Mouse (Mus musculus) liver, embryonic 14.5 days (tissue): ENCODE data around the gene Ccl12. TPM values are rescaled to one million over a fixed set of nuclear protein-coding genes. Genes with fewer than 3 reads are reported as not detected.

Source experiments
- ATAC-seq: fragments of 200-750 bp; cut with Nextera tagmentation; 2 replicates; pipeline ENCODE4 v1.8.0; 2017; ENCODE audit warnings: moderate number of reproducible peaks, mild to moderate bottlenecking, moderate library complexity; ENCODE audit not compliant: insufficient read depth
- DNase-seq, 3 experiments: peaks; one replicate each; pipeline ENCODE4 v3.0.0-alpha.2; 2012 to 2013; ENCODE audit warnings: low read depth in 3 of 3, low spot score in 3 of 3
- H3K27ac ChIP-seq: fragments of 300-500 bp; sonication (generic); 2 replicates; pipeline ENCODE4 v1.5.1; 2014; ENCODE audit warnings: moderate library complexity, mild to moderate bottlenecking, control low read depth, inconsistent platforms
- H3K27me3 ChIP-seq: fragments of 300-500 bp; sonication (generic); 2 replicates; pipeline ENCODE4 v1.6.1; 2014; ENCODE audit warnings: mild to moderate bottlenecking, low read length, moderate library complexity; ENCODE audit not compliant: control insufficient read depth, insufficient read depth
- H3K36me3 ChIP-seq: fragments of 300-500 bp; sonication (generic); replicated peaks from 2 replicates; pipeline ENCODE4 v1.6.1; 2014; ENCODE audit warnings: low read depth; ENCODE audit not compliant: control insufficient read depth, insufficient read depth
- H3K4me1 ChIP-seq, 2 experiments: fragments of 200-500 bp in 1 of 2; fragments of 300-500 bp in 1 of 2; sonication (generic) in 1 of 2; replicated peaks; 2 replicates each; pipeline ENCODE4 v1.6.1; 2012 to 2014; ENCODE audit warnings: antibody characterized with exemption in 1 of 2, inconsistent platforms in 1 of 2, low read length in 1 of 2; ENCODE audit not compliant: control insufficient read depth in 2 of 2, insufficient read depth in 2 of 2
- H3K4me2 ChIP-seq: fragments of 300-500 bp; sonication (generic); 2 replicates; pipeline ENCODE4 v1.6.1; 2014; ENCODE audit warnings: low read depth, mild to moderate bottlenecking, control low read depth, moderate library complexity
- H3K4me3 ChIP-seq, 2 experiments: fragments of 200-500 bp in 1 of 2; fragments of 300-500 bp in 1 of 2; sonication (generic) in 1 of 2; 2 replicates each; pipeline ENCODE4 v1.5.1; 2012 to 2014; ENCODE audit warnings: low read depth in 2 of 2, low read length in 2 of 2, mild to moderate bottlenecking in 2 of 2, control low read depth in 1 of 2, inconsistent platforms in 1 of 2, moderate library complexity in 1 of 2; ENCODE audit not compliant: insufficient read depth in 1 of 2
- H3K9ac ChIP-seq: fragments of 300-500 bp; sonication (generic); replicated peaks from 2 replicates; pipeline ENCODE4 v1.6.1; 2014; ENCODE audit warnings: mild to moderate bottlenecking, control low read depth, moderate library complexity
- H3K9me3 ChIP-seq: fragments of 300-500 bp; sonication (generic); 2 replicates; pipeline ENCODE4 v1.6.1; 2016; ENCODE audit warnings: low read length, mixed read lengths; ENCODE audit not compliant: control insufficient read depth
- CTCF ChIP-seq: IDR thresholded peaks from 2 replicates; pipeline ENCODE4 v1.5.1; 2016; ENCODE audit warnings: antibody characterized with exemption, low read depth, control low read depth
- EP300 ChIP-seq: IDR thresholded peaks from 2 replicates; pipeline ENCODE4 v1.6.1; 2016; ENCODE audit warnings: antibody characterized with exemption, low read depth
- WGBS: fragments of 180-500 bp; shearing (Covaris S2); extraction: QIAGEN DNeasy Blood & Tissue Kit; methylation state at CpG from one replicate; pipeline ENCODE4 v1.1.7; 2014; ENCODE audit not compliant: insufficient replicate concordance; 5-methylcytosine and 5-hydroxymethylcytosine counted together
- polyA plus RNA-seq, 2 experiments: library from polyadenylated mRNA; depleted of rRNA in 1 of 2; stranded (reverse) in 1 of 2; unstranded in 1 of 2; fragments of >200 nt; fragmentation: Nextera tagmentation in 1 of 2; extraction: Ambion mirVana in 1 of 2; gene quantifications; 2 replicates each; pipeline versions ENCODE4 v1.2.1 to v1.2.3; 2012 to 2014

The Ccl12 gene
- polyA plus RNA-seq, 2 experiments, result 0.33 to 0.44 TPM

- no peak overlapping the region for H3K4me3 ChIP-seq
- WGBS, result 9% methylated on average over 1 of the region's 1 CpGs
- no peak overlapping the region for H3K4me2 ChIP-seq
- H3K36me3 ChIP-seq, result no peaks in the 10 kb centered on the region
- no peaks in the 10 kb centered on the region for H3K27me3 ChIP-seq
- TF ChIP-seq CTCF (no peak), EP300 (no peak)
- H3K4me1 ChIP-seq, result no peaks in the 10 kb centered on the region
- DNase-seq (no peak), ATAC-seq (no peak)
- H3K9me3 ChIP-seq, result no peaks in the 10 kb centered on the region
- no peak overlapping the region for H3K9ac ChIP-seq
- no peak overlapping the region for H3K27ac ChIP-seq
Measured at GRCm38 (mm10) chr11:82132977-82133376, 31.3 kb downstream of the Ccl12 start.

GRCm38 (mm10) chr11:82136196-82136595 is 34.6 kb downstream of the Ccl12 start:
- Histone ChIP-seq H3K4me3 (no peak overlapping the region), H3K36me3 (no peaks in the 10 kb centered on the region), H3K27me3 (no peaks in the 10 kb centered on the region), H3K9ac (no peak overlapping the region), H3K9me3 (no peaks in the 10 kb centered on the region), H3K4me1 (no peaks in the 10 kb centered on the region), H3K27ac (no peak overlapping the region), H3K4me2 (no peak overlapping the region)
- WGBS, result 49% methylated on average over 2 of the region's 2 CpGs
- TF ChIP-seq EP300, result no peak
- TF ChIP-seq CTCF, result no peak
- DNase-seq (no peak), ATAC-seq (no peak)

GRCm38 (mm10) chr11:82139492-82140094 is 37.9 kb downstream of the Ccl12 start:
- Histone ChIP-seq H3K27me3 (no peaks in the 10 kb centered on the region), H3K36me3 (no peaks in the 10 kb centered on the region), H3K9me3 (no peaks in the 10 kb centered on the region), H3K4me1 (no peaks in the 10 kb centered on the region), H3K27ac (no peak overlapping the region), H3K4me2 (no peak overlapping the region), H3K9ac (no peak overlapping the region), H3K4me3 (no peak overlapping the region)
- no peak for DNase-seq
- TF ChIP-seq CTCF, result no peak
- TF ChIP-seq EP300, result no peak
- no peak for ATAC-seq
- 60% methylated on average over 7 of the region's 7 CpGs for WGBS

Other genes starting within 250 kb of the Ccl12 start
- not detected in 2 replicates for gene 5530401A14Rik, start 241.2 kb upstream of the Ccl12 start, polyA plus RNA-seq (2012; rRNA removed)
- not detected in 2 replicates for gene 5530401A14Rik, start 241.2 kb upstream of the Ccl12 start, polyA plus RNA-seq (2014; fragmentation: Nextera tagmentation; extraction: Ambion mirVana)
- 0.01 and 0.05 TPM in 2 replicates for gene Asic2, start 133.4 kb upstream of the Ccl12 start, polyA plus RNA-seq (2012; rRNA removed)
- gene Asic2, start 133.4 kb upstream of the Ccl12 start, polyA plus RNA-seq (2014; fragmentation: Nextera tagmentation; extraction: Ambion mirVana), result 0.04 TPM in 1 of 2 replicates, not detected in the other
- gene Ccl2, start 66.3 kb upstream of the Ccl12 start, polyA plus RNA-seq (2012; rRNA removed), result 0.83 and 1.1 TPM in 2 replicates
- gene Ccl2, start 66.3 kb upstream of the Ccl12 start, polyA plus RNA-seq (2014; fragmentation: Nextera tagmentation; extraction: Ambion mirVana), result 0.94 and 1.3 TPM in 2 replicates
- gene Gm17268, start 63.3 kb upstream of the Ccl12 start, polyA plus RNA-seq (2012; rRNA removed), result not detected in 2 replicates
- gene Gm17268, start 63.3 kb upstream of the Ccl12 start, polyA plus RNA-seq (2014; fragmentation: Nextera tagmentation; extraction: Ambion mirVana), result not detected in 2 replicates
- gene Ccl7, start 56.1 kb upstream of the Ccl12 start, polyA plus RNA-seq (2012; rRNA removed), result 0.16 and 0.28 TPM in 2 replicates
- 0.24 and 0.33 TPM in 2 replicates for gene Ccl7, start 56.1 kb upstream of the Ccl12 start, polyA plus RNA-seq (2014; fragmentation: Nextera tagmentation; extraction: Ambion mirVana)
- 0.07 TPM in 1 of 2 replicates, not detected in the other for gene Ccl11, start 44.0 kb upstream of the Ccl12 start, polyA plus RNA-seq (2012; rRNA removed)
- gene Ccl11, start 44.0 kb upstream of the Ccl12 start, polyA plus RNA-seq (2014; fragmentation: Nextera tagmentation; extraction: Ambion mirVana), result 0.11 TPM in 1 of 2 replicates, not detected in the other
- gene Ccl8, start 13.3 kb downstream of the Ccl12 start, polyA plus RNA-seq (2012; rRNA removed), result not detected in 2 replicates
- gene Ccl8, start 13.3 kb downstream of the Ccl12 start, polyA plus RNA-seq (2014; fragmentation: Nextera tagmentation; extraction: Ambion mirVana), result not detected in 2 replicates
- gene Ccl1, start 203.8 kb downstream of the Ccl12 start, polyA plus RNA-seq (2012; rRNA removed), result not detected in 2 replicates
- gene Ccl1, start 203.8 kb downstream of the Ccl12 start, polyA plus RNA-seq (2014; fragmentation: Nextera tagmentation; extraction: Ambion mirVana), result not detected in 2 replicates